Mouse (Mus musculus): Measurements from ENCODE around the gene Eif2b3. TPM values are rescaled to one million over a fixed set of nuclear protein-coding genes. Genes with fewer than 3 reads are reported as not detected.

Gene Eif2b3
- polyA plus RNA-seq, 1 experiment from 2014 or later = 29.9 TPM

GRCm38 (mm10) chr4:117117931-117118330 lies 98.7 kb downstream of the Eif2b3 start:
- no peak overlapping the region for H3K27ac ChIP-seq (replicated peaks)
- peaks cover 2% of the 10 kb centered on the region for H3K4me1 ChIP-seq (replicated peaks; ENCODE audit: control insufficient read depth, insufficient read depth)
- 83% methylated on average over 7 of the region's 7 CpGs for WGBS
- no peaks in the 10 kb centered on the region for H3K27me3 ChIP-seq (ENCODE audit: control insufficient read depth, insufficient read depth, low read length)
- no peak for DNase-seq (ENCODE audit: low spot score)
- no peak overlapping the region for H3K4me2 ChIP-seq (replicated peaks; ENCODE audit: low read depth)
- TF ChIP-seq EP300 (optimal IDR thresholded peaks at IDR 0.05) = no peak
- TF ChIP-seq CTCF (IDR thresholded peaks at IDR 0.05; ENCODE audit: low read depth) = no peak
- H3K4me3 ChIP-seq (ENCODE audit: low read depth, low read length) = no peak overlapping the region
- H3K9me3 ChIP-seq (ENCODE audit: control insufficient read depth, low read length) = no peaks in the 10 kb centered on the region
- ATAC-seq (ENCODE audit: low FRiP score, low TSS enrichment) = no peak
- H3K9ac ChIP-seq (ENCODE audit: low read length) = no peak overlapping the region
- no peaks in the 10 kb centered on the region for H3K36me3 ChIP-seq (ENCODE audit: control insufficient read depth, insufficient read depth, low read length)

- Histone ChIP-seq H3K4me1 (replicated peaks; ENCODE audit: control insufficient read depth, insufficient read depth) (peaks cover 2% of the 10 kb centered on the region), H3K4me3 (ENCODE audit: low read depth, low read length) (peak overlapping the region; percentile 68), H3K27ac (replicated peaks) (peak overlapping the region; percentile 92), H3K4me2 (replicated peaks; ENCODE audit: low read depth) (peak overlapping the region; percentile 99), H3K27me3 (ENCODE audit: control insufficient read depth, insufficient read depth, low read length) (no peaks in the 10 kb centered on the region), H3K9ac (ENCODE audit: low read length) (peak overlapping the region; percentile 60; the same call in 1 of the 2 replicates), H3K36me3 (ENCODE audit: control insufficient read depth, insufficient read depth, low read length) (no peaks in the 10 kb centered on the region), H3K9me3 (ENCODE audit: control insufficient read depth, low read length) (no peaks in the 10 kb centered on the region)
- no peak for DNase-seq (ENCODE audit: low spot score)
- 77% methylated on average over 5 of the region's 5 CpGs for WGBS
- no peak for TF ChIP-seq EP300 (optimal IDR thresholded peaks at IDR 0.05)
- no peak for TF ChIP-seq CTCF (IDR thresholded peaks at IDR 0.05; ENCODE audit: low read depth)
- ATAC-seq (ENCODE audit: low FRiP score, low TSS enrichment) = no peak
These were observed 100.4 kb downstream of the Eif2b3 start for GRCm38 (mm10) chr4:117119636-117120035.

GRCm38 (mm10) chr4:117120052-117120444 lies 100.8 kb downstream of the Eif2b3 start:
- Histone ChIP-seq H3K9ac (ENCODE audit: low read length) (peak overlapping the region; percentile 60), H3K27ac (replicated peaks) (peak overlapping the region; percentile 92), H3K36me3 (ENCODE audit: control insufficient read depth, insufficient read depth, low read length) (no peaks in the 10 kb centered on the region), H3K4me2 (replicated peaks; ENCODE audit: low read depth) (peak overlapping the region; percentile 99), H3K4me1 (replicated peaks; ENCODE audit: control insufficient read depth, insufficient read depth) (peaks cover 3% of the 10 kb centered on the region), H3K4me3 (ENCODE audit: low read depth, low read length) (peak overlapping the region; percentile 68), H3K9me3 (ENCODE audit: control insufficient read depth, low read length) (no peaks in the 10 kb centered on the region), H3K27me3 (ENCODE audit: control insufficient read depth, insufficient read depth, low read length) (no peaks in the 10 kb centered on the region)
- DNase-seq (ENCODE audit: low spot score) (no peak), ATAC-seq (ENCODE audit: low FRiP score, low TSS enrichment) (no peak; the same call in 1 of the 2 replicates)
- TF ChIP-seq CTCF (IDR thresholded peaks at IDR 0.05; ENCODE audit: low read depth) = no peak
- TF ChIP-seq EP300 (optimal IDR thresholded peaks at IDR 0.05) = no peak
- 3% methylated on average over 10 of the region's 10 CpGs for WGBS

- Histone ChIP-seq H3K27ac (replicated peaks) (peak overlapping the region; percentile 92), H3K36me3 (ENCODE audit: control insufficient read depth, insufficient read depth, low read length) (no peaks in the 10 kb centered on the region), H3K4me2 (replicated peaks; ENCODE audit: low read depth) (peak overlapping the region; percentile 99), H3K27me3 (ENCODE audit: control insufficient read depth, insufficient read depth, low read length) (no peaks in the 10 kb centered on the region), H3K4me1 (replicated peaks; ENCODE audit: control insufficient read depth, insufficient read depth) (peaks cover 9% of the 10 kb centered on the region), H3K9me3 (ENCODE audit: control insufficient read depth, low read length) (no peaks in the 10 kb centered on the region), H3K4me3 (ENCODE audit: low read depth, low read length) (peak overlapping the region; percentile 68), H3K9ac (ENCODE audit: low read length) (peak overlapping the region; percentile 76)
- ATAC-seq (ENCODE audit: low FRiP score, low TSS enrichment) (peak; percentile 92), DNase-seq (ENCODE audit: low spot score) (peak; percentile 94)
- TF ChIP-seq CTCF (IDR thresholded peaks at IDR 0.05; ENCODE audit: low read depth) = peak; percentile 94
- no peak for TF ChIP-seq EP300 (optimal IDR thresholded peaks at IDR 0.05)
- under 1% methylated on average over 69 of the region's 69 CpGs for WGBS
These were observed 101.5 kb downstream of the Eif2b3 start for GRCm38 (mm10) chr4:117120445-117121414.

- H3K4me2 ChIP-seq (replicated peaks; ENCODE audit: low read depth) = no peak overlapping the region
- ATAC-seq (ENCODE audit: low FRiP score, low TSS enrichment) (no peak), DNase-seq (ENCODE audit: low spot score) (no peak)
These were observed 103.0 kb downstream of the Eif2b3 start for GRCm38 (mm10) chr4:117122209-117122608.

More at GRCm38 (mm10) chr4:117122209-117122608, 103.0 kb downstream of the Eif2b3 start:
- H3K36me3 ChIP-seq (ENCODE audit: control insufficient read depth, insufficient read depth, low read length) = no peaks in the 10 kb centered on the region
- 55% methylated on average over 4 of the region's 4 CpGs for WGBS
- peaks cover 15% of the 10 kb centered on the region for H3K4me1 ChIP-seq (replicated peaks; ENCODE audit: control insufficient read depth, insufficient read depth)
- H3K27me3 ChIP-seq (ENCODE audit: control insufficient read depth, insufficient read depth, low read length) = no peaks in the 10 kb centered on the region
- H3K9me3 ChIP-seq (ENCODE audit: control insufficient read depth, low read length) = no peaks in the 10 kb centered on the region
- no peak overlapping the region for H3K4me3 ChIP-seq (ENCODE audit: low read depth, low read length)
- H3K27ac ChIP-seq (replicated peaks) = peak overlapping the region; percentile 58
- H3K9ac ChIP-seq (ENCODE audit: low read length) = no peak overlapping the region
- TF ChIP-seq EP300 (optimal IDR thresholded peaks at IDR 0.05) = no peak
- no peak for TF ChIP-seq CTCF (IDR thresholded peaks at IDR 0.05; ENCODE audit: low read depth)
